Mouse (Mus musculus) adrenal gland, postnatal 14 days (tissue): ENCODE data around the gene C87436. TPM values are rescaled to one million over a fixed set of nuclear protein-coding genes. Genes with fewer than 3 reads are reported as not detected.
"Not testable (repeated sequence)": the region's sequence is repeated elsewhere in the genome, so short reads cannot be mapped to it uniquely, and the experiment has no call there.

Experiments
- DNase-seq: peaks from one replicate; pipeline ENCODE4 v3.0.0; 2021; ENCODE audit warnings: mixed read lengths
- total RNA-seq: library from RNA; stranded (reverse); gene quantifications from 2 replicates; pipeline ENCODE4 v1.2.3, GENCODE M21; 2021

Gene C87436
- total RNA-seq, 1 experiment from 2014 or later = 15.6 TPM

- DNase-seq = no peak
Measured at GRCm38 (mm10) chr6:86481871-86482270, 43.7 kb downstream of the C87436 start.

- DNase-seq = no peak
Measured at GRCm38 (mm10) chr6:86485943-86486640, 47.9 kb downstream of the C87436 start.

- peak; percentile 91 for DNase-seq
Measured at GRCm38 (mm10) chr6:86487358-86488148, 49.4 kb downstream of the C87436 start.

- DNase-seq = peak; percentile 56
Measured at GRCm38 (mm10) chr6:86488149-86488485, 49.9 kb downstream of the C87436 start.

- no peak for DNase-seq
Measured at GRCm38 (mm10) chr6:86489945-86490344, 51.8 kb downstream of the C87436 start.

- DNase-seq = not testable (repeated sequence)
Measured at GRCm38 (mm10) chr6:86490413-86490812, 52.2 kb downstream of the C87436 start.

GRCm38 (mm10) chr6:86493469-86494263 lies 55.5 kb downstream of the C87436 start:
- no peak for DNase-seq

- no peak for DNase-seq
Measured at GRCm38 (mm10) chr6:86494767-86495166, 56.6 kb downstream of the C87436 start.

GRCm38 (mm10) chr6:86495661-86496060 lies 57.5 kb downstream of the C87436 start:
- DNase-seq = no peak

- no peak for DNase-seq
Measured at GRCm38 (mm10) chr6:86496127-86496526, 58.0 kb downstream of the C87436 start.

GRCm38 (mm10) chr6:86496585-86496984 lies 58.4 kb downstream of the C87436 start:
- DNase-seq = no peak

- peak; percentile 78 for DNase-seq
Measured at GRCm38 (mm10) chr6:86497071-86497815, 59.1 kb downstream of the C87436 start.

- no peak for DNase-seq
Measured at GRCm38 (mm10) chr6:86497942-86498732, 60.0 kb downstream of the C87436 start.

GRCm38 (mm10) chr6:86499571-86500109 lies 61.5 kb downstream of the C87436 start:
- no peak for DNase-seq

- no peak for DNase-seq
Measured at GRCm38 (mm10) chr6:86503513-86503912, 65.3 kb downstream of the C87436 start.

- peak; percentile 58 for DNase-seq
Measured at GRCm38 (mm10) chr6:86505671-86506070, 67.5 kb downstream of the C87436 start.

- DNase-seq = no peak
Measured at GRCm38 (mm10) chr6:86506309-86506708, 68.1 kb downstream of the C87436 start.

- no peak for DNase-seq
Measured at GRCm38 (mm10) chr6:86507116-86507515, 68.9 kb downstream of the C87436 start.

GRCm38 (mm10) chr6:86508736-86509135 lies 70.6 kb downstream of the C87436 start:
- DNase-seq = no peak

- DNase-seq = no peak
Measured at GRCm38 (mm10) chr6:86509194-86509865, 71.2 kb downstream of the C87436 start.

- no peak for DNase-seq
Measured at GRCm38 (mm10) chr6:86509866-86510200, 71.7 kb downstream of the C87436 start.
